Mouse (Mus musculus): ENCODE measurements around the gene Hspb3. TPM values are rescaled to one million over a fixed set of nuclear protein-coding genes. Genes with fewer than 3 reads are reported as not detected.

Gene Hspb3
- total RNA-seq (2021): 10 to 100 TPM; 14.3 to 19.7 TPM
- long read RNA-seq, experiment 1, transcript Hspb3-201 (1 exons, 781 nt): major isoform, 11 of 11 reads
- long read RNA-seq, experiment 1, partial matches to known transcripts: 0 of 11 reads
- long read RNA-seq, experiment 1, other reads (novel, unspliced or antisense): 0 of 11 reads
- long read RNA-seq, experiment 2, transcript Hspb3-201 (1 exons, 781 nt): major isoform, 6 of 6 reads
- long read RNA-seq, experiment 2, partial matches to known transcripts: 0 of 6 reads
- long read RNA-seq, experiment 2, other reads (novel, unspliced or antisense): 0 of 6 reads

GRCm38 (mm10) chr13:113663151-113663779 is at the start of gene Hspb3:
Gene Hspb3, minus strand, starts transcription at chr13:113663676.
- peak; percentile 58 to 66 for DNase-seq

DNA sequence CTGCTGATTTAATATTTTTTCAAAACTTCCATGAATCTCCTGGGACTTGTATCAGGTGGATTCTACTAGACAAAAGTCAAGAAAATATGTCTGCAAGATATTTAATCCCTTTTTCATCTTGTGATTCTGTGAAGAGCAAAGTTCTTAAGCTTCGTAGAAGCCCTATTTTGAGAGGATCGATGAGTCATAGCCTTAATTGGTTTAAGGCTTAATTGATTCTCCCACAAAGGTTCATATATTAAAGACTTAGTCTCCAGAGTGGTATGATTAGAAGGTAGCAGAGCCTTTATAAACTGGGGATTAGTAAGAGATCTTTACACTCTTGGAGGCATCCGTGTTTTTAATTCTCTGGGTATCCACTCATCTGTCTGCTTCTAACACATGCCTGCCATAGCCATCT is 49.7 kb upstream of the Hspb3 start:
- DNase-seq: no peak

DNA sequence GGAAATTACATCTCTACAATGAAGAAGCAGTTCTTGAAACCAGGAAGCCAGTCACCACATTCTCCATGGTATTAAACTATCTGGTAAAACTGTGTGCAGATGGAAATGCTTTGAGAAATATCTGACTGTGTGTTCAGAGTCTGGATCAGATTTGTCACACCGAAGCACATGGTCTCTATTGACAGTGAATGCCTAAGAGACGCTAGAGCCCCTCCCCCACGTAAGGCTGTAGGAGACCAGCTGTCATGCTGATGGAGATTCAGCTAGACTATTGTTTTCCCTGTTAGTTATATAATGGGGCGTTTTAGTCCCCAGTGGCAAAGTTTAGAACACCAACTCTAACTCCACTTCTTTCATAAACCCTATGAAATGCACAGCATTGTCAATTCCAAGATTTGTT is 42.7 kb upstream of the Hspb3 start:
- no peak for DNase-seq

GRCm38 (mm10) chr13:113701185-113701584 is 37.7 kb upstream of the Hspb3 start:
- DNase-seq: no peak

DNA sequence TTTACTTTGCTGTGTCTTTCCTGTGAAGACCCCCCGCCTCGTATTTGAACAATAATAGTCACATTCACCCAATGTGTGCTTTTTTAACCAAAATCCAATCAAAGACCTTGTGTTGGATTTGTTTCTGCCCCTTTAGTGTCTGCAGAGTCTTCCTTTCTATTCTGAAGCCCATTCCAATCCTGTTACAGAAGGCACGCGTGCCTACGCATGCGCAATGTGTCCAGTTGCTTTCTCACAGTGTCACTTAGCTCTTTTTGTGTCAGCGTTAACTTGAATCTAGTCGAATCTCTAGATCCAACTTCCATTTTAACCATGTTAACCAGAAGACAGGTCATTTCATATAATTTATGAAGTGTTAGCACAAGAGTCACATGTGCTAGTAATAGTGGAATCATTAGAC is 36.5 kb upstream of the Hspb3 start:
- DNase-seq: no peak

GRCm38 (mm10) chr13:113699415-113699873 is 36.0 kb upstream of the Hspb3 start:
- DNase-seq: no peak

- no peak for DNase-seq
Observed at GRCm38 (mm10) chr13:113696838-113697321, 33.4 kb upstream of the Hspb3 start.

GRCm38 (mm10) chr13:113693383-113693782 is 29.9 kb upstream of the Hspb3 start:
- DNase-seq: peak; percentile 27 to 66

- DNase-seq: no peak
Observed at GRCm38 (mm10) chr13:113691644-113692043, 28.2 kb upstream of the Hspb3 start.

DNA sequence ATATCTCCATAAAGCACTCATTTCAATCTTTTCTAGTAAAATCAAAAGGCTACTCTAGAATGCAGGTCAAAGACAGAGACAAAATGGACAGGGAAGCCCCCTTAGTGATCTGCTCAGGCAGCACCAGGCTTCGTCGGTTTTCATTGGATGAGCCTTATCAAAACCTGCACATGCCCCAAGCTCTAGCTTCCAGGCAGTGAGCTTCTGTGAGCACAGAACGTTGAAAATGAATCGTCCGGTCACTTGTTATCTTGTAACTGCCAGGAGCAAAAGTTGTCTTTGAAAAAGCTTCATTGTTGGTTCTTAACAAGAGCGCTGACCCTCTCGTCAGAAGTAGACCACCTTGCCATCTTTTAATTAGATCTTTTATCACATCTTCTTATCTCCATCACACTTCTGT is 26.4 kb upstream of the Hspb3 start:
- no peak for DNase-seq

DNA sequence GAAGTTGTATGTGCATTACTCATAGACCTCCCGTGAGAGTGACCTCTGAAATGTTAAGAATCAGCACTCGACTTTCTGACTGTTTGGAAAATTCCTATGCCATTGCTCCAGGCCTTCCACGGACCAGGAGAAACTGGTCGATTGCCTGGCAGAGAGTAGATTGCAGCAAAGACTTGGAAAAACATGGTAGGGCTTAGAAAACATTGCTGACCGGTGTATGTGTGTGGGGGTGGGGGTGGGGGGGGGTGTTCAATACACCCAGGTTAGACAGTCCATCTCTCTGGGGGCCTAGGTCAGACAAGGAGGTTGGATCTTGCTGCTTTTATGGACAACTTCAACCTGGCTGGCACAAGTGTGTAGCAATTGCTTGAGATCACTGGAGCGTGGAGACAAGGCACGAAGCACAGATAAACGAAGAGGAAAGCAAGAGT is 23.2 kb upstream of the Hspb3 start:
- DNase-seq: no peak

- DNase-seq: no peak
Observed at GRCm38 (mm10) chr13:113682821-113683220, 19.3 kb upstream of the Hspb3 start.

- DNase-seq: no peak
Observed at GRCm38 (mm10) chr13:113680646-113681045, 17.2 kb upstream of the Hspb3 start.

DNA sequence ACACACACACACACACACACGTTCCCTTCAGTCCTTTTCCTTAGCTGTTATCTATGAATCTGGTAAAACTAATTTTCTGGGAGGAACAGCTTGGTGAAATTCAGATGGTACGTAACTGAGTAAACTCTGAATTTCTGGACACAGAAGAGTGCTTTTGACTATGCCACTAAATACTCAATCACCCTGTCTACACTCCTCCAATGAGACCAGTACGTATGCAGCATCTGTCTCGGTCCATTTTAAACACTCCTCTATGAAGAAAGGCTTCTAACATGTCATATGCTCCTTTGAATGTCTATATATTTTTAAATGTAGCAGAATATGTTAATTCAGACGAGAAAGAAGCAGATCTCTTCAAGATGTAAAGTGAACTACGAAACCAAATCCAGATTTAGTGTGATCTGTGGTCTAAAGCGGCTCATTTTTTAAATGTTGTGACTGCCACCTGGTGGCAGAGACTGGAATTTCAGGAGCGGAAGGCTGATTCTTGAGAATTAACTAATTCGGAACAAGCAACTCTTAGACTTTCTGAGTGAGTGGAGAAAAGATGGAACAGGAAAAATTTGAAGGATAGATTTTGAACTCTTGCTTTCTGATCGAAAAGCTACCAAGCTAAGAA is 6.1 kb upstream of the Hspb3 start:
- peak; percentile 22 to 82 for DNase-seq

DNA sequence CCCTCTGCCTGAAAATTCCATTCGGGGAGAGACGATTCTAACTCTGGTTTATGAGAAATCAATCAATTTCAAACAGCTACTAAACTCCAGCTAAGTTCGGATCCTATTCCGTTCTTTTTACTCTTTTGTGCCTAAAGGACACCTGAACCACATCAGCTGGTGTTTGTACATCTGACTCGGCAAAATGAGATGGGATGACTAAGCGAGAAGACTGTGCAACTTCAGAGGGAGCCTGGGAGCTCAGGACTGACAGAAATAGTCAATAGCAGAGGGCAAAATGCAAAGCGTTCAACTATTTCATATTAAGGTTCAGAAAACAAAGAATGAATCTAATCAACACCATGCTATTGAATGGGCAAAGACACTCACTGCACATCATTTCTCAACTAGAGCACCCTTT is 407 bp upstream of the Hspb3 start:
- no peak for DNase-seq

DNA sequence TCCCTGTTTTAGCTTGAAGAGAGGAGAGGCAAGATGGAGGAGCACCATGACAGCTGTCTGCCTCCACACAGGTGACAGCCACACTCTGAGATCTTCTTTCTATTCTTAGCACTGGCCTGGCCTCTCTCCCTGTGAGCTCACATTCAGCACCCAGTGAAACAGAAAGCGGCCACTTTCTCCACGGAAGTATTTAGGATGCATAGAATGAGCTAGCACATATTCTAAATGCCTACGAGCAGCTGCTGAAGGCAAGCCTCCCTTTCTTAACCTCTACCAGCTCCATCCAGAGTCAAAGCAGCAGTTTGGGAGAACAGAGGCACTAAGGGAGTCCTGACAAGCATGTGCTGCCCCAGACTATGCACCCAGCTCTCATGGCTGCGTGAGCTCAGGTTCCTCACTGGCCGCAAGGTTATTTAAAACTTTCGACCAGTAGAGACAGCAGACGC is 1.6 kb downstream of the Hspb3 start:
- DNase-seq: peak; percentile 36 to 43

DNA sequence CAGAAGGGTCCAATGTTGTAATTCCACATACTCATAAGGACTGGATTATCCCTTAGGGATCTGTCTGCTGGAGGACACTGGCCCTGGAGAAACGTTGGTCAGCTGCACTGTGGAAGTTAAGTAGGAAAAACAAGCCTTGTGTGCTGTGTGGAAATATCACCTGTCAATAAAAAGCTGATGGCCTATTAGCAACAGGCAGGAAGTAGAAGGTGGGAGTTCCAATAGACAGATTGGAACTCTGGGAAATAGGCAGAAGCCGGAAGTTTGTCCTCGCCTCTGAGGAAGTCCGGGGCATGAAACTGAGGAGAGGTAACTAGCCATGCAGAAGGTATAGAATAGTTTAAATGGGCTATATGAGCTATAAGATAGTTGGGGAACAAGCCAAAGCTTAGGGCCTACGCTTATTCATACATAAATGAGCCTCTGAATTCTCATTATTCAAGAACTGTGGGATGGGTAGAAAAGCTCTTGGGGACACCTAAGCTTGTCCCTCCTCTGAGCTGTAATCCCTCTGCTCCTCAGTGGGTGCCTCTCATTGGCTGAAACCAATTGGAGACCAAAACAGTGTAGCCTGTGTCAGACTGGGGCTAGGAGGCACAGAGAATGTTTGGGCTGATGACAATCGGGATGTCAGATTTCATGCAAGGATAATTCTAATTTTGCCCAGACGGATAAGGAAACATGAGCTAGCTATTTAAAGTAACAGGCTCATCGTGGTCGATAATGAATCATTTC is 2.7 kb downstream of the Hspb3 start:
- peak; percentile 42 to 57 for DNase-seq

- no peak for DNase-seq
Observed at GRCm38 (mm10) chr13:113657204-113657603, 6.3 kb downstream of the Hspb3 start.

- no peak for DNase-seq
Observed at GRCm38 (mm10) chr13:113656639-113657038, 6.8 kb downstream of the Hspb3 start.

- DNase-seq: no peak
Observed at GRCm38 (mm10) chr13:113655511-113655910, 8.0 kb downstream of the Hspb3 start.

GRCm38 (mm10) chr13:113640944-113641597 is 22.4 kb downstream of the Hspb3 start:
- peak in 1 of 2 experiments; percentile 43 for DNase-seq

GRCm38 (mm10) chr13:113638914-113639313 is 24.6 kb downstream of the Hspb3 start:
- peak in 1 of 2 experiments; percentile 47 for DNase-seq
